Mouse (Mus musculus): Measurements from ENCODE around the gene St6galnac5.

The St6galnac5 gene

DNA sequence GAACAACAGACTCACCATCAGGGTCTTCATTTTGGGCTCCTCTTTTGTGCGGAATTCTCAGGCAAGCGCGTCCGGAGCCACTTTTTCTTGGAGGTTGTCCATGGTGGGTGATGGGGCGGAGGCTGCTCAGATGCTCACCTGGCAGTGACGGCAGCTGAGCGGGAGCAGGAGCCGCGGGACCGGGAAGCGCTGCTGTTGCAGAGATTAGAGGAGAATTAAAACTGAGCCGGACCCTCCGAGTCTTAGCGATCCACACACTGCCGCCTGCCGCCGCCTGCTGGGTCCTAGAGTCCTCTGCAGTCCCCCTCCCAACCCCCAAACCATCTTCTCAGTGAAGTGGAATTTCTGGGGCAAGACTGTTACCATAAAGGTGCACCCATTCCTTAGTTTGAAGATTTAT lies at the start of gene St6galnac5:
TSS of gene St6galnac5 (minus strand) at position 259 of the 400 bp plus-strand sequence.
- in situ Hi-C loops (cut with MboI): no loop called here

DNA sequence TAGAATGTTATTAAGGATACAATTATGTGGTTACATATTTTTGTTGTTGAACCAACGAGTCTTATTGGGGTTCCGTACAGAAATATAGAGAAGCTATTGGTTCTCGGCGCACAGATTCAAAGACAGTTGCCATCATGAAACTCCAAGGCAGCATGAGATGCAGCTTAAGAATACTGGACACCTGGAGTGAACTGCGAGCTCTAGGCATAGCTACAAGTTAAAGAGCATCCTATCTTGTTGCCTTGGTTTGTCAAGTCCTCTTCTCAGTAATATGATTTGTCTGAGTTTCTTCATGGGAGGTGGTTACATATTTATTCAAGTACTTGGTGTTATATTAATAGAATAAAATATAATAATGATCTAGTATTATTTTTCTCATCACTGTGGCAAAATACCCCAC lies 48.7 kb upstream of the St6galnac5 start:
- in situ Hi-C loops (cut with MboI): no loop called here

DNA sequence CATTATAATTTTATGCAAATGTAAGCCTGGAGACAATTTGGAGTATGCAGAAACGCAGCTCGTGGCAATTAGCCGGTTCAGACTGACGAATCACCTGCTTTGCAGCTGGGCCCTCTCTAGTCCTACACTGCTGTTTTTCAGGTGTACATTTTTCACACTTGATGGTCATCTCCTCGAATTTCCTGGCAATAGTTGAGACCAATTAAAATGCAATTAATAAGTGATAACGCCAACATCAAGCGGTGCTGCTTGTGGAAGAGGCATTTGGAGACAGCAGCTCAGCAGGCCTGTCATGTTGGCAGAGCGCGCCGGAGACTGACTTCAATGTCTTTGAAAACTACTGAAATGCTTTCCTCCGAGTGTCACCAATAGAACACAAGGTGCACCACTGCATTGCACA lies 42.0 kb upstream of the St6galnac5 start:
- in situ Hi-C loops (cut with MboI): no loop called here

DNA sequence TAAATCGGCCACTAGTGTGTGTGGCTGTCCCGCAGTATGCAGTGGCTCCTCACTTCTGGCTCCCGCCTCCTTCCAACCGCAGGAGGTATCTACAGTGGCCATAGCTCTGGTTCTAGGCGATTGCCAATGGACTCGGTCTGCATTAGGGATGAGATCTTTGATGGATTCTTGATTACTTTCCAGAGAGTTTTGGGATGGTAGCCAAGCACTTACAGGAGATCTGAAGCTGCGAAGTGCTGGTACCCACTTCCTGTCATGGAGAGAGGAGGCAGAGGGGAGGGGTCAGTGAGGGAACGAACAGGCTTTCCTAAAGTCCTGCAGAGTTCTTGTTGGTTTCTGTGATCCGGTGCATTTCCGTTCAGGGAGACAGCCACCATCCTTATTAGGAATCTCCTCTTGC lies 36.0 kb upstream of the St6galnac5 start:
- in situ Hi-C loops (cut with MboI): no loop called here

DNA sequence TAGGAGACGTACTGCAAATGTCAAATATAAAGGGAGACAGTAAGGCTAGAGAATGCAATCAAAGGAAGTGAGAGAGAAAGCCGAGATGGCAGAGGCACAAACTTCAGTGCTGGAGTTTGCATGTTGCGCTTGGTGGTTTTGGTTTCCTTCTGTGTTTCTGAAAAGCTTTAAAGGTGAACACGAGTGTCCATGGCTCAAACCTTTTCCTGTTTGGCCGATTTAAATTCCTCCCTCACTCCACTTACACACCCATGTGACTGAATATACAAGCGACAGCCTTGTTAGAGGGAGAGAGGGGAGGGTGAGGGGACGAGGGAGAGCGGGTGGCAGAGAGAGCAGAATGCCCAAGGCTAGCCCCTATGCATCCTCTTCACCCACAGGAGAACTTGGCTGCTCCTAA lies 34.3 kb upstream of the St6galnac5 start:
- in situ Hi-C loops (cut with MboI): no loop called here

DNA sequence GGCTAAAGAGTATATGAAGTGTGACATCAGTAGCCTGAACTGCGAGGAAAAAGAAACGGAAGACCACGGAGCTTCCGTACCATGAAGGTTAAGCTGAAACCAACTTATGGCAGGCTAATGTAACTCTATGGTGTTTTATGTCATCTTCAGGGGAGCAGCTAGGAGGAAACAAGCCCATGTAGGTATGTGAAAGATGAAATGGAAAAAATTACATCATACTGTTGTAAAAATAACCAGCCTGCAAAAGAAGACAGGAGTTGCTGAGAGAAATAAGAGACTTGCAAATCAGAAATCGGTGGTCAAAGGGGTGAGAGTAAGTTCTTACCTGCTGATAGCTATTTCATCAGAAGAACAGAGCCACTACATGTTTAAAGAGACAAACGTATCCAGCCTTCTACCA lies 24.8 kb upstream of the St6galnac5 start:
- in situ Hi-C loops (cut with MboI): no loop called here

DNA sequence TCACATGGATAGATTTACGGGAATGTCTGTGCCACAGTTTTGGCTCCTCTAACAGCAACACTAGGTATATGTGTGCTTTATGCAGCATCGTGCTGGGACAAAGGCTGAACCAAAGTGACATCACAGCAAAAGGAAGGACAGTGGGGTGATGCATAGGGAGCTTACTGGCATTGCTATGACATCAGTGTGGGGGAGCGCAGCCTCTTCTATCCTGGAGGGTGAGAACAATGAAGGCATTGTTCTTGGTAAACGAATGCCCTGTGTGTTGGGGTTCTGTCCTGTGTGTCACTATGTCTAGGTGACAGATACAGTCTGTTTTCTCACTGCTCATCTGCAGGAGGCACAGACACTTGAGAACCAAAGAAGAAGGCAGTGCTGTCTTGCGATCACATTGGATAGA lies 16.9 kb upstream of the St6galnac5 start:
- in situ Hi-C loops (cut with MboI): no loop called here

DNA sequence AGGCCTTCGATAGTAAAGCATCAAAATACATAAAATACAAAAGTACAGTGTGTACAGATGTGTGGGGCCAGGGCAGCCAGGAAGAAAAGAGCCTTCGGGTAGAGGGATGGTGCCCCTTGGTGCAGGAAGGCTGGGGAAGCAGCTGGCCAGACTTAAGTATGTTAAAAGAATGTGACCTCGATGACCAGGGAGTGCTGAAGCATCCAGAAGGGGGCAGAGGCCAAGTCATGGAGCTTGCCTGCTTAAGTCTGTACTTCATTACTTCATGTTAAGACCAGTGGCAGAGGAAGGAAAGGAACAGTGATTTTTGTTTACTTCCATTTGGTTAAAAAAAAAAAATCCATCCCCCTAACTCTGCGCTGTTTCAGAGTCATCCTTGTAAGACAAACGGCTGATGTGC lies 16.1 kb upstream of the St6galnac5 start:
- in situ Hi-C loops (cut with MboI): no loop called here

DNA sequence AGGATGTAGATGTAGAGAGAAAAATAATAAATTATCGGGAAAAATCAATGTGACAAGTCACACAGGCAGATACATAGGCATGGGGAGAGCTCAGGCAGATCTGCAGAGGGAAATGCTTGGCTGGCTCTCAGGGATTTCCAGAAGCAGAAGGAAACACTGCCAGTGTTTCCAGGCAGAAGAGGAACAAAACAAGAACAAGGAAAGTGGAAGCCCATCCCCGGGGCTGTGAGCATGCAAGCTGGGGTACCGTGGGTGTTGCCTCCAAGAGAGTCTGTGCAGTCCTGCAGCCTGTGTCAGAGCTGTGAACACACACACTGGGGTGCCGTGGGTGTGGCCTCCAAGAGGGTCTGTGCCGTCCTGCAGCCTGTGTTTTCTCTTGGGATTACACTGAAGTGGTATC lies 11.6 kb upstream of the St6galnac5 start:
- in situ Hi-C loops (cut with MboI): no loop called here

DNA sequence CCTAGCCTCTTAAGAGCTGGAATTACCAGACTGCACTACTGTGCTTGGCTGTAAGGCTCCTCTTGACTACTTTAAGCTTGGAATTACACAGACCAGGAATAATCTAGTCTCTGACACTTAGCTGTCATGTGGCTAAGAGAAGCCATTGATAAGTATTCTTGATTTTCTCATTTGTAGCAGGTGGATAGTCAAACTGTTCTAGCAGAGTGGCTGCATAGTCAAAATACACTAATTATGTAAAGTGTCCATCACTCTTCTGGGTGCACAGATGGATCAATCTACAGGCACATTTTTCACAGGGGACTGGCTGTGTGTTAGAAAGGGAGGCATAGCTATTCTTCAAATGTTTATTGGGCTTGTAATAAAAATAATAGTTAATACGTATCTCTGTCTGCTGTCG lies 8.7 kb upstream of the St6galnac5 start:
- in situ Hi-C loops (cut with MboI): no loop called here

DNA sequence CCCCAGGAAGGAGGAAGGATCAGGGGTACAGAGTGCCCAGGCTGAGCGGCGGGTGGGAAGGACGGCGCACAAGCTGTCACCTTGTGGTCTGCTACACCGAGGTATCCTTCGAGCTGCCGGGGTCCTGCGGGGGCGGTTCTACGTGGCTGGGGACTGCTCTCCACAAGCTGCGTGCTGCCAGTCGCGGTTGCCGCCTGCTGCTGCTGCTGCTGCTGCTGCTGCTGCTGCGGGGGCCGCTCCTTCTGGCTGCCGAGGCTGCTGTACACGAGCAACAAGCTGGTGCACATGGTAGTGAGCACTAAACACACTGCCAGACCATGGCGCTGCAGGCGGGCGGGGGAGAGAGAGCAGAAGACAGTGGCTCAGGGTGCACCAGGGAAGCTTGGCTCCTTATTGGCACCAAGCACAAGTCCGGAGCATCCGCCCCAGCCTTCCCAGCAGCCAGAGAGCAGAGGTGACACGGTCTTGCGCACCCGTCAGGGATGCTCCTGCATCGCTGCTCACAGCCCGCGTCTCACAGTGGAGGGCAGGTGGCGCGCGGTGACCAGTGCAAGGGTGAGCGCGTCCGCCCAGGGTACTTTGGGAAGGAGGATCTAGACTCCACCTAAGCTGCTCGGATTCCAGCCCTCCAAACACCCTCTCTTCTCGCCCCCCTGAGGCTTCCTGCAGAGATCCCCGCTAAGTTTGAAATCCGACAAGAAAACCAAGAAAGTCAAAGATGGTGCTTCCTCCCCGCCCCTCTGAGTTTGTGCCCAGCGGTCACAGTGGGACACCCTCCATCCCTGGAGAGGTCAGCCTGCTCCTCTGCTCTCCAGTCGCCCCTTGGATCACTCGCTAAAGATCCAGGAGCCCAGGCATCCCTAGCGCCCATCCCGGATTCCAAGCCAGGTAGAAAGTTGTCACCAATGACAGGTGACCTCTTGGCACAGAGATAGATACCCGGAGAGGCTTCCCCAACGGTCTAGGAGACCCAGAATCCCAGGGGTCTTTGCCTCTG lies 770 bp downstream of the St6galnac5 start:
- in situ Hi-C loops (cut with MboI): no loop called here

DNA sequence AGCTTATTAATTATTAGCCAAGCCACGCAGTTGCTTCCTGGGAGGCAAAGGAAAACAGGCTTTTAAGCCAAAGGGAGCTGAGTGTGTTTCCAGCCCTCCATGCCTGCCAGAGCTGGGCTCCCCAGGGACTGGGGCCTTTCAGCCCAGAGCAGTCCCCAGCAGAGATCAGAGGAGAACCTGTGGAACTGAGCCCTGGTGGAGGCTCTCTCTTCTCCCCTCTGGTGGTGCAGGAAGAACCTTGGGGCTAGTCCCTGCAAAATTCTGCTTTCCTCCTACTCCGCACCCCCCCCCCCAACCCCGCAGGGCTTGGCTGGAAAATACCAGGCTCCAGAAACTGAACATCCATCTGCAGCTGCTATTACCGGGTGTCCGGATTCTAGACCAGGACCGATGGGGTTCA lies 1.6 kb downstream of the St6galnac5 start:
- in situ Hi-C loops (cut with MboI): no loop called here

DNA sequence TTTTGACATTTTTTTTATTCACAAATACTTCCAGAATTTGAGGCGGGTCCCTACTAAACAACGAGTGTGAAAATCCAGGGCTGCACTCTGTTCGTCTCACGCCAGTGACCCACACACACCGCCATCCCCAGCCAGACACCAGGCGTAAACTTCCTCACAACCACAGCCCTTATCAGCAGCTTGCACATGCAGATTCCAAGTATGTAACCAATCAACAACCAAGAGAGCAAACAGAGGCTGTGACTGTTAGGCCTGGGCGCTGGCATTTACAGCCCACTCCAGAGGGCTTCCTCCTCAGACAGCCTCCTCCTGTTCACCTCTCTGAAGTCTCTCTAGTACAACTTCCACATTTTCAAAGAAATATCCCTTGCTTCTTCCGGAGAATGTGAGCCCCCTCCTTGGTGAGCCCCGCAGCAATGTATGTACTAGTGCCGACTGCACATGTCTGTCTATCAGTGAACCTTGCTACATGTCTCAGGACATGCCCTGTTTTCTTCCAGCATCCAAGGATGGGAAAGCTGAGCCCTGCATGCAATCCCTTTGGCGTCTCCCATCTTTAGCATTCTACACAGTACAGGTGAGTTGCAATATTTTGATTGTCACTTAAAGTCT lies 2.5 kb downstream of the St6galnac5 start:
- in situ Hi-C loops (cut with MboI): no loop called here

DNA sequence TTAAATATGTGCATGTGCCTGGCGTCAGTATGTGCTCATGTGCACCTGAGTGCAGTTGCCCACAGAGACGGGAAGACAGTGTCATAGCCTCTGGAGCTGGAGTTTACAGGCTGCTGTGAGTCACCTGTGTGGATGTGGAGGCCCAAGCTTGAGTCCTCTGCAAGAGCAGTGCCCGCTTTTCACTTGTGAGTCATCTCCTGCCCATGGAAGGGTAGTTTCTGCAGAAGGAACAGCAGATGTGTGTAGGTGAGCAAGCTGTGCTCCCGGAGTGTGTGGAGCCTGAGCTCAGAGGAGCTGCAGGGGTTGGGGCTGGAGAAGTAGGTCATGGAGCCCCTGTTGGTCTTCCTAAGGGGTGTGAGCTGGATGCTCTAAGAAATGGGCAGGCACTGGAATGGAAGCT lies 10.7 kb downstream of the St6galnac5 start:
- in situ Hi-C loops (cut with MboI): loop anchor here (25.0 kb wide), 1 partner anchor 184 kb away; no protein-coding TSS in a partner anchor

DNA sequence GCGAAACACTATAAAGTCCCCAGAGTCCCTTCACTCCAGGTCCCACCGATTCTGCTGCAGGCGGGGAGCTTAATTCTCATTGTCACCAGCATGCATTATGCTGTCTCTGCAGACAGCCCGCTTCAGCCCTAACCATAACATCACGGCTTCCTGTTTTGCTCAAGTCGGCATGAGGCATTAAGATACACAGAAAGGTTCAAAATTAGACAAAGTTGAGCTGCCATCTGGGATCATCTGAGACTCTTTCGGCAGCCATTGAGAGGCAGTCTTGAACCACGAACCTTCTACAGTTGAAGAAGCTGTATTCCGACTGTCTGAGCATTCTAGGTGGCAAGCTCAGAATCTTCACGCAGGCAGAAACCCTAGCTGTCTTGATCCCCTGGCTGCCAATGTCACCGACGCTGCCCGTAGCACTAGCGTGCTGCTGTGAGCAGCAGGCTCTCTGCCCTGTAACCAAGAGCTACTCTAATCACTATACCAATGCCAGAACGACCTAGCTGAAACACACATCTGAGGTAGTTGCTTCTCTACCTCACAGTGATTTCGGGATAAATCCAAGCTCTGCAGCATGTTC lies 12.2 kb downstream of the St6galnac5 start:
- in situ Hi-C loops (cut with MboI): loop anchor here (25.0 kb wide), 1 partner anchor 183 kb away; no protein-coding TSS in a partner anchor

DNA sequence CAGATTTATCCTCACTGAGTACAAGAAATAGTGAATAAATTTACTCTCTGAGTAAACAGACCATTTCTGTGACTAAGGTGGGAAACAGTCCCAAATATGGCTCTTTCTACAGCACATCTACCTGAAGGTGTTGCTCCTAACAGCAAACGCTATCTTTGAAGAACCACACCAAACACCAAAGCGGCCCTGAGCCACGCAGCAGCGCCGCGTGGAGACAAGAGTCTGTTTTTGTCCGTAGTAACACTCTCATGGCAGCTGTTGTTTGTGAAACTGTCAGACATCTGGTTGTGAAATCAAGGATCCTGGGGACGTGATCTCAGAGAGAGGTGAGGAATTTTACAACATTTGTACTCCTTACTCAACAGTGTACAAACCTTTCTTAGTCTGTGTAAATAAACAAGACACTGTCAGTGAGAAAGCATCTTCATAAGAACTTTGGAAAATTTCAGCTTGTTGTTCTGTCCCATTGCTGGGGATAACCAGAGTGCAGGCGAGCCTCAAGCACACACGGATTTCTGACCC lies 20.1 kb downstream of the St6galnac5 start:
- in situ Hi-C loops (cut with MboI): loop anchor here (25.0 kb wide), 1 partner anchor 175 kb away; no protein-coding TSS in a partner anchor

DNA sequence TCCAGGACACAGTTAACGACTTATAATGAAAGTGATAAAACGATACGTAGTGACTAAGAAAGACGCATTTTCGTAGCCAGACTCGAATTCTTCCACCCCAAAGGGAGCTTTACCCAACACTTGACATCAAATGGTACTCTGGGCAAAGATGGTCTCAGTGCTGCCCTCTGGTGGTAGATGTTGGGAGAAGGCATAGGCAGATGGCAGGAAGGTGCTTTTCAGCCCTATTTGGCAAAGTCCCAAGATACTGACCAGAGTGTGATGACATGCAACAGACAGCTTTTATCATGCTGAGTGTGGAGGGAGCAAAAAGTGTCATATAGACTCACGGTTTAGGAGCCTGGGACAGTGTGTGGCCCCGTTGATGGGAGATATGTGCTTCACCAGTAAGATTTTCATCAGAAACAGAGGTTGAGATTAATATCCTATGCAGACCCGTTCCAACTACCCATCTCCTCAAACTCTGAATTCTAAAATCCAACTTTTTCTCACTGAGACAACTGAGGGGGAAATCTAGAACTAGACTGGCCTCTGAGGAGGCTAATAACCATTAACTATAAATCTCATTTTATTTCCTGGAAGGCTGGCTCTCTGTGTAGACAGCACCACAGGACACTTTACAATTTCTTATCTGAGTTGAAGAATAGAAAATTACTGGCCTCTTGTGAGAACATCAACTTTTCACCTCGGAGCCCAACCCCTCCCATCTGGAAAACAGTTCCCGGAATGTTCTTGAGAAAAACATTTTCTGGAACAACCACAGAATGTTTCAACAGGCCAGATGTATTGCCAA lies 23.5 kb downstream of the St6galnac5 start:
- in situ Hi-C loops (cut with MboI): loop anchor here (25.0 kb wide), 1 partner anchor 171 kb away; no protein-coding TSS in a partner anchor

DNA sequence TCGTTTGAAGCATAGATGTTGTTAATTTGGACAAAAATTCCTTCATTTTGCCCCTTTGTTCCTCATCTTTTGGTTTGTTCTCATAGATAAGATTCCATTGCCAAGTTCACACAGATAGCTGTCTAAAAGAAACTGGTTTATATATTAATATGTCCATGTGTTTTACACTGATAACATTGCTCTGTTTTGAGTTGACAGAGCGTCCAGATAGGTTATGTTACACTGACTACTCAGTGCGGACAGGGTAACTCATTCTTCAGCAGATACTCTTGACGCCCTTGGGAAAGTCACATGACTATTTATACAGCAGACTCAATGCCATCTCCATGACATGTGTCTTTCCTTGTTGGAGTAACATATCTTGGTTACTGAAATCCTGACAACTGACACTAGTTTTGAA lies 25.3 kb downstream of the St6galnac5 start:
- in situ Hi-C loops (cut with MboI): loop anchor here (25.0 kb wide), 1 partner anchor 169 kb away; no protein-coding TSS in a partner anchor

DNA sequence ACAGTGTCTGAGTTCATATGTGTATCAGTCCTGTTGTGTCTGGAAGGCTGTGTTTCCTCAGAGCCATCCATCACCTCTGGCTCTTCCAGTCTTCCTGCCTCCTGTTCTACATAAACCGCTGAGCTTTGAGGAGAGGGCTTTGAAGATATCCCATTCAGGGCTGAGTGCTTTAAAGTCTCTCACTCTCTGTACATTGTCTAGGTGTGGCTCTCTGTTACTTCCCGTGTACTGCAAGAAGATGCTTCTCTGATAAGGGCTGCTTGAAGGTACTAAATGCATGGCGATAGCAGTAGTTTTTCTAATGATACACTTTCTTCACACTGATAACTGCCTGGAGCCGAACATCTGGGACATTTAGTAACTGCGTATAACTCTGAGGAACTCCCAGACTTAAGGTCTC lies 26.0 kb downstream of the St6galnac5 start:
- in situ Hi-C loops (cut with MboI): loop anchor here (25.0 kb wide), 1 partner anchor 169 kb away; no protein-coding TSS in a partner anchor

DNA sequence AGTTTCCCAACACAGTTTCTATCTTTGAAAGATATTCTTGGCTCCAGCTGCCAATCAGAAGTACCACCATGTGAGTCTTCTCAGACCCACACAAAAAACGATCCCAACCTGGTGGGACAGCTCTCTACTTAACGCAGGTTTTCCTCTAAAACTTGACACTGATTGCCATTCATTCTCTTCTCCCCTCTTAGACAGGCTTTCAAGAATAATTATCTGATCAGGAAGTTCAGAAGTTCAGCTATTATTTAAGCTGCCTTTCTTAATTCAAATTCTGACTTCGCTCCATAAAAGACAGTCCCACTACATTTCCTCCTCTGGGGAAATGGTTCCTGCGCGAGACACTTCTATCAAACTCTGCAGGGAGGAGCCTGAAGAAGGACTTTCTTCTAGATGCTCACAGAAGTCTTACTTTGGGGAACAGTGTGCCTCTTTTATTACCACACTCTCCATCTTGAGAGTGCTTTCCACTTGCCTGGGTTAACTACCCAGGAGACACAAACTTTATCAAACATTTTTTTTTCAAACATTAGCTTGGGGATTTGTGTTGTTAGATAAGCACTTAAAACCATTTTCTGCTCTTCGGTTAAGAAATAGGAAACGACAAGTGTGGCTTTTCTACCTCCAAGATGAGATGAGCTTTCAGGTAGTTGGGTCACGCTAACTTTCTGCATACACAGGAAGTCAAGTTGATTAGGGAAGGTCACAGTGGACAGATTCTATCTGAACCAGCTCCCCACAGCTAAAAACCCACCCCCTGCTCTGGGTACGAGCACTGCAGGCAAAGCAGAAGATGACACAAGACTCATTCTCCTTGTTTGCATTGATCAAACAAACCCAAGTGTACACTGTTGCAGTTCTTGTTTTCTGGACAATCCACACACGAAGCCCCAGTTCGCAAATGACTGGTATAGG lies 30.2 kb downstream of the St6galnac5 start:
- in situ Hi-C loops (cut with MboI): loop anchor here (25.0 kb wide), 1 partner anchor 165 kb away; no protein-coding TSS in a partner anchor
